Comparison of ENCODE assay signal across 15 mouse cellular contexts in genomic region chr17:17608416-17608988, GRCm38 (mm10). TPM values are rescaled to one million over a fixed set of nuclear protein-coding genes. Genes with fewer than 3 reads are reported as not detected.
DNase-seq lines count a peak whose midpoint lies in the region; ATAC-seq and TF ChIP-seq lines count a peak whose summit lies in the region.
"Had no signal": no experiment of that assay in that cellular context is flagged by ENCODE, and none has a peak within 500 bp of the region (broad histone marks: within the 10 kb centered on the region; RNA-seq: fewer than 3 reads in every experiment).

No protein-coding gene starts in this region.

- TF ChIP-seq CTCF in midbrain, postnatal 0 days (IDR thresholded peaks at IDR 0.05) = no peak

- DNase-seq in forebrain, embryonic 14.5 days (ENCODE audit: low spot score) = peak; percentile 42
- DNase-seq in midbrain, postnatal 0 days (ENCODE audit: low spot score) = no peak
- peak; percentile 53 for DNase-seq in cerebellum, adult 8-10 months
- DNase-seq in midbrain, embryonic 14.5 days = no peak
- DNase-seq in adrenal gland, adult 18-20 months (ENCODE audit: low spot score in 2 of 2) = no peak
- DNase-seq: adrenal gland, adult 8-10 months; liver, embryonic 13.5 days; retina, postnatal 1 day; thymus, adult 18-20 months had no signal

- no peak overlapping the region for H3K4me2 ChIP-seq in forebrain, embryonic 14.5 days (ENCODE audit: low read length)
- H3K4me2 ChIP-seq in forebrain, embryonic 16.5 days (ENCODE audit: low read length) = no peak overlapping the region
- no peak overlapping the region for H3K4me2 ChIP-seq in midbrain, postnatal 0 days (ENCODE audit: low read depth, low read length, poor library complexity, severe bottlenecking)
- H3K4me2 ChIP-seq in midbrain, embryonic 15.5 days = no peak overlapping the region
- no peak overlapping the region for H3K4me2 ChIP-seq in midbrain, embryonic 14.5 days (ENCODE audit: low read length)
- H3K4me2 ChIP-seq: heart, embryonic 13.5 days; liver, embryonic 13.5 days had no signal

- WGBS in forebrain, embryonic 14.5 days = 27% methylated on average over 5 of the region's 5 CpGs
- 30% methylated on average over 5 of the region's 5 CpGs for WGBS in forebrain, embryonic 16.5 days
- WGBS in midbrain, postnatal 0 days = 76% methylated on average over 5 of the region's 5 CpGs
- WGBS in midbrain, embryonic 15.5 days = 60% methylated on average over 5 of the region's 5 CpGs
- WGBS in midbrain, embryonic 14.5 days = 81% methylated on average over 5 of the region's 5 CpGs

- H3K36me3 ChIP-seq in forebrain, embryonic 14.5 days (ENCODE audit: control insufficient read depth, insufficient read depth, low read length) = no peaks in the 10 kb centered on the region
- H3K36me3 ChIP-seq in forebrain, embryonic 16.5 days (ENCODE audit: control insufficient read depth, insufficient read depth) = no peaks in the 10 kb centered on the region
- H3K36me3 ChIP-seq in midbrain, postnatal 0 days (ENCODE audit: insufficient read depth, low read length) = no peaks in the 10 kb centered on the region
- H3K36me3 ChIP-seq in midbrain, embryonic 15.5 days (replicated peaks) = no peaks in the 10 kb centered on the region
- no peaks in the 10 kb centered on the region for H3K36me3 ChIP-seq in midbrain, embryonic 14.5 days (ENCODE audit: control insufficient read depth, insufficient read depth, low read length)
- H3K36me3 ChIP-seq: heart, embryonic 13.5 days; liver, embryonic 13.5 days had no signal

- no peaks in the 10 kb centered on the region for H3K27me3 ChIP-seq in forebrain, embryonic 14.5 days (replicated peaks; ENCODE audit: control insufficient read depth, insufficient read depth, low read length)
- no peaks in the 10 kb centered on the region for H3K27me3 ChIP-seq in forebrain, embryonic 16.5 days (replicated peaks; ENCODE audit: control insufficient read depth, insufficient read depth, low read length)
- H3K27me3 ChIP-seq in midbrain, postnatal 0 days (ENCODE audit: insufficient read depth, low read length) = no peaks in the 10 kb centered on the region
- no peaks in the 10 kb centered on the region for H3K27me3 ChIP-seq in midbrain, embryonic 15.5 days (replicated peaks)
- H3K27me3 ChIP-seq in midbrain, embryonic 14.5 days (ENCODE audit: control insufficient read depth, insufficient read depth, low read length) = no peaks in the 10 kb centered on the region
- H3K27me3 ChIP-seq: heart, embryonic 13.5 days; liver, embryonic 13.5 days; Patski had no signal

- H3K4me3 ChIP-seq in forebrain, embryonic 14.5 days (ENCODE audit: low read depth, low read length) = no peak overlapping the region
- H3K4me3 ChIP-seq in forebrain, embryonic 16.5 days (replicated peaks; ENCODE audit: low read length) = no peak overlapping the region
- no peak overlapping the region for H3K4me3 ChIP-seq in midbrain, postnatal 0 days (ENCODE audit: low read depth, low read length)
- H3K4me3 ChIP-seq in midbrain, embryonic 15.5 days = no peak overlapping the region
- no peak overlapping the region for H3K4me3 ChIP-seq in midbrain, embryonic 14.5 days (replicated peaks; ENCODE audit: low read depth, low read length)
- H3K4me3 ChIP-seq: heart, embryonic 13.5 days; liver, embryonic 13.5 days had no signal

- peak; percentile 75 for ATAC-seq in forebrain, embryonic 14.5 days
- no peak for ATAC-seq in forebrain, embryonic 16.5 days
- no peak for ATAC-seq in midbrain, postnatal 0 days (ENCODE audit: low FRiP score)
- no peak for ATAC-seq in midbrain, embryonic 15.5 days (replicated peaks)
- ATAC-seq in megakaryocyte-erythroid progenitor cell, adult 5-6 weeks (replicated peaks; ENCODE audit: low FRiP score, low TSS enrichment, poor library complexity, severe bottlenecking) = peak; percentile 59
- no peak for ATAC-seq in midbrain, embryonic 14.5 days (ENCODE audit: low FRiP score, low TSS enrichment)
- ATAC-seq: inflammation-experienced regulatory T-cells, adult 6 months; Patski had no signal

- no peaks in the 10 kb centered on the region for H3K9me3 ChIP-seq in forebrain, embryonic 14.5 days (replicated peaks; ENCODE audit: control insufficient read depth, low read length)
- no peaks in the 10 kb centered on the region for H3K9me3 ChIP-seq in forebrain, embryonic 16.5 days (ENCODE audit: control insufficient read depth, low read length)
- H3K9me3 ChIP-seq in midbrain, postnatal 0 days (ENCODE audit: low read length) = no peaks in the 10 kb centered on the region
- no peaks in the 10 kb centered on the region for H3K9me3 ChIP-seq in midbrain, embryonic 15.5 days
- no peaks in the 10 kb centered on the region for H3K9me3 ChIP-seq in midbrain, embryonic 14.5 days (ENCODE audit: control insufficient read depth, low read length)
- H3K9me3 ChIP-seq: heart, embryonic 13.5 days; liver, embryonic 13.5 days had no signal

- H3K9ac ChIP-seq in forebrain, embryonic 14.5 days (ENCODE audit: low read length) = no peak overlapping the region
- no peak overlapping the region for H3K9ac ChIP-seq in forebrain, embryonic 16.5 days (replicated peaks; ENCODE audit: low read depth, low read length)
- 0 out of 2 replicates have a peak overlapping the region, but pooled peaks have one; percentile 2 for H3K9ac ChIP-seq in midbrain, postnatal 0 days (replicated peaks; ENCODE audit: low read length, poor library complexity, severe bottlenecking)
- H3K9ac ChIP-seq in midbrain, embryonic 15.5 days = no peak overlapping the region
- H3K9ac ChIP-seq in midbrain, embryonic 14.5 days (replicated peaks; ENCODE audit: low read length) = no peak overlapping the region
- H3K9ac ChIP-seq: heart, embryonic 13.5 days; liver, embryonic 13.5 days had no signal

- no peak overlapping the region for H3K27ac ChIP-seq in forebrain, embryonic 14.5 days (ENCODE audit: low read depth, low read length)
- no peak overlapping the region for H3K27ac ChIP-seq in forebrain, embryonic 16.5 days (ENCODE audit: low read length)
- H3K27ac ChIP-seq in midbrain, postnatal 0 days (ENCODE audit: low read depth, low read length) = no peak overlapping the region
- H3K27ac ChIP-seq in midbrain, embryonic 15.5 days = no peak overlapping the region
- no peak overlapping the region for H3K27ac ChIP-seq in midbrain, embryonic 14.5 days (replicated peaks; ENCODE audit: low read depth, low read length)
- H3K27ac ChIP-seq: liver, embryonic 13.5 days had no signal

- H3K4me1 ChIP-seq in forebrain, embryonic 14.5 days (ENCODE audit: control insufficient read depth, insufficient read depth, low read length) = peaks cover 14% of the 10 kb centered on the region; the same call in 1 of the 2 replicates
- H3K4me1 ChIP-seq in forebrain, embryonic 16.5 days (replicated peaks; ENCODE audit: control insufficient read depth, insufficient read depth, low read length) = peaks cover 9% of the 10 kb centered on the region
- no peaks in the 10 kb centered on the region for H3K4me1 ChIP-seq in midbrain, postnatal 0 days (ENCODE audit: insufficient read depth, low read length)
- no peaks in the 10 kb centered on the region for H3K4me1 ChIP-seq in midbrain, embryonic 15.5 days
- H3K4me1 ChIP-seq in midbrain, embryonic 14.5 days (ENCODE audit: control insufficient read depth, insufficient read depth, low read length) = 0 out of 2 replicates have a peak, but pooled peaks cover 2% of the 10 kb centered on the region

RNA-seq across cellular contexts. Expression of gene Lnpep, which starts 16.3 kb away (rescaled TPM):
- polyA plus RNA-seq in forebrain, embryonic 14.5 days (2014; fragmentation: Nextera tagmentation; extraction: Ambion mirVana) = 5.2 and 8.3 TPM in 2 replicates
- 8.0 and 10.3 TPM in 2 replicates for polyA plus RNA-seq in forebrain, embryonic 16.5 days (2015; fragmentation: Nextera tagmentation; extraction: Ambion mirVana)
- 24.5 and 31.2 TPM in 2 replicates for total RNA-seq in midbrain, postnatal 0 days (2014; rRNA removed)
- polyA plus RNA-seq in midbrain, postnatal 0 days (2015; fragmentation: Nextera tagmentation; extraction: Ambion mirVana) = 4.5 and 6.2 TPM in 2 replicates
- polyA plus RNA-seq in midbrain, embryonic 15.5 days (2015; fragmentation: Nextera tagmentation; extraction: Ambion mirVana) = 8.3 and 8.6 TPM in 2 replicates
- 34.2 and 39.9 TPM in 2 replicates for total RNA-seq in megakaryocyte-erythroid progenitor cell, adult 5-6 weeks (2014; fragmentation: Nextera tagmentation)
- 40.1 and 53.3 TPM in 2 replicates for total RNA-seq in megakaryocyte-erythroid progenitor cell, adult 5-6 weeks (2017)
- polyA plus RNA-seq in midbrain, embryonic 14.5 days (2014; fragmentation: Nextera tagmentation; extraction: Ambion mirVana) = 8.8 and 13.5 TPM in 2 replicates
- total RNA-seq in adrenal gland, adult 18-20 months (2021) = 100 to 1,000 TPM in 1 of 2 experiments, 10 to 100 TPM in 1; 93.4 to 111 TPM

Comparison
In these comparisons a context has a peak if more than half of its experiments do, and no peak if none do; other contexts are left out.
1. ATAC-seq: peak in forebrain, embryonic 14.5 days (single experiment) and megakaryocyte-erythroid progenitor cell, adult 5-6 weeks (single experiment); none in forebrain, embryonic 16.5 days (single experiment), midbrain, postnatal 0 days (single experiment), midbrain, embryonic 15.5 days (single experiment) and midbrain, embryonic 14.5 days (single experiment).
2. DNase-seq: peak in forebrain, embryonic 14.5 days (single experiment) and cerebellum, adult 8-10 months (single experiment); none in midbrain, postnatal 0 days (single experiment), midbrain, embryonic 14.5 days (single experiment) and adrenal gland, adult 18-20 months (0 of 2).